Mouse (Mus musculus): Measurements from ENCODE around the gene Krtap4-2. TPM values are rescaled to one million over a fixed set of nuclear protein-coding genes. Genes with fewer than 3 reads are reported as not detected.
A peak's percentile ranks its signal among the peaks of the same experiment; 100 is the strongest.
"Not testable (repeated sequence)": the region's sequence is repeated elsewhere in the genome, so short reads cannot be mapped to it uniquely, and the experiment has no call there.

Gene Krtap4-2
- polyA plus RNA-seq (2014; fragmentation: Nextera tagmentation; extraction: Ambion mirVana) = not detected in 2 replicates

GRCm38 (mm10) chr11:99634653-99635134 is at the start of gene Krtap4-2:
Gene Krtap4-2 (minus strand): TSS chr11:99635084.
- Histone ChIP-seq H3K27ac (replicated peaks; ENCODE audit: low read depth, low read length) (no peak within 1 kb of the TSS), H3K36me3 (ENCODE audit: control insufficient read depth, insufficient read depth, low read length) (no peaks in the 10 kb centered on the region), H3K4me2 (ENCODE audit: low read depth, low read length) (no peak within 1 kb of the TSS), H3K9ac (ENCODE audit: low read depth, low read length) (no peak within 1 kb of the TSS), H3K27me3 (replicated peaks; ENCODE audit: control insufficient read depth, insufficient read depth, low read length) (no peaks in the 10 kb centered on the region; the same call in 1 of the 2 replicates), H3K4me1 (ENCODE audit: control insufficient read depth, insufficient read depth, low read length) (no peaks in the 10 kb centered on the region), H3K9me3 (ENCODE audit: control insufficient read depth, low read length) (no peaks in the 10 kb centered on the region), H3K4me3 (ENCODE audit: low read depth, low read length) (no peak within 1 kb of the TSS)
- ATAC-seq (ENCODE audit: low read depth) = no peak
- DNase-seq (ENCODE audit: low spot score) = no peak
- WGBS = 21% methylated on average over 4 of the region's 8 CpGs

GRCm38 (mm10) chr11:99683481-99683880 is 48.6 kb upstream of the Krtap4-2 start:
- DNase-seq (ENCODE audit: low spot score) = no peak

GRCm38 (mm10) chr11:99665860-99666259 is 31.0 kb upstream of the Krtap4-2 start, which contains the start of gene Krtap4-6:
Gene Krtap4-6 (minus strand): TSS chr11:99665960.
- Histone ChIP-seq H3K27me3 (replicated peaks; ENCODE audit: control insufficient read depth, insufficient read depth, low read length) (no peaks in the 10 kb centered on the region; the same call in 1 of the 2 replicates), H3K9ac (ENCODE audit: low read depth, low read length) (no peak within 1 kb of the TSS), H3K4me1 (ENCODE audit: control insufficient read depth, insufficient read depth, low read length) (no peaks in the 10 kb centered on the region), H3K4me2 (ENCODE audit: low read depth, low read length) (no peak within 1 kb of the TSS), H3K27ac (replicated peaks; ENCODE audit: low read depth, low read length) (no peak within 1 kb of the TSS), H3K9me3 (ENCODE audit: control insufficient read depth, low read length) (no peaks in the 10 kb centered on the region), H3K4me3 (ENCODE audit: low read depth, low read length) (no peak within 1 kb of the TSS), H3K36me3 (ENCODE audit: control insufficient read depth, insufficient read depth, low read length) (no peaks in the 10 kb centered on the region)
- ATAC-seq (ENCODE audit: low read depth) (no peak), DNase-seq (ENCODE audit: low spot score) (no peak)

More at GRCm38 (mm10) chr11:99683481-99683880, 48.6 kb upstream of the Krtap4-2 start:
- Histone ChIP-seq H3K27me3 (replicated peaks; ENCODE audit: control insufficient read depth, insufficient read depth, low read length) (no peaks in the 10 kb centered on the region), H3K9ac (ENCODE audit: low read depth, low read length) (no peak overlapping the region), H3K36me3 (ENCODE audit: control insufficient read depth, insufficient read depth, low read length) (no peaks in the 10 kb centered on the region), H3K4me2 (ENCODE audit: low read depth, low read length) (no peak overlapping the region), H3K4me3 (ENCODE audit: low read depth, low read length) (no peak overlapping the region), H3K4me1 (ENCODE audit: control insufficient read depth, insufficient read depth, low read length) (no peaks in the 10 kb centered on the region), H3K27ac (replicated peaks; ENCODE audit: low read depth, low read length) (no peak overlapping the region), H3K9me3 (ENCODE audit: control insufficient read depth, low read length) (no peaks in the 10 kb centered on the region)
- no peak for ATAC-seq (ENCODE audit: low read depth)
- 83% methylated on average over 2 of the region's 2 CpGs for WGBS

- H3K9me3 ChIP-seq (ENCODE audit: control insufficient read depth, low read length) = no peaks in the 10 kb centered on the region
- WGBS = 85% methylated on average over 10 of the region's 10 CpGs
Measured at GRCm38 (mm10) chr11:99662802-99663201, 27.9 kb upstream of the Krtap4-2 start.

GRCm38 (mm10) chr11:99659256-99659655 is 24.4 kb upstream of the Krtap4-2 start:
- no peak for ATAC-seq (ENCODE audit: low read depth)
- WGBS = 73% methylated on average over 4 of the region's 4 CpGs
- H3K9ac ChIP-seq (ENCODE audit: low read depth, low read length) = no peak overlapping the region

More at GRCm38 (mm10) chr11:99662802-99663201, 27.9 kb upstream of the Krtap4-2 start:
- Histone ChIP-seq H3K4me3 (ENCODE audit: low read depth, low read length) (no peak overlapping the region), H3K4me1 (ENCODE audit: control insufficient read depth, insufficient read depth, low read length) (no peaks in the 10 kb centered on the region), H3K9ac (ENCODE audit: low read depth, low read length) (no peak overlapping the region), H3K36me3 (ENCODE audit: control insufficient read depth, insufficient read depth, low read length) (no peaks in the 10 kb centered on the region), H3K27ac (replicated peaks; ENCODE audit: low read depth, low read length) (no peak overlapping the region), H3K4me2 (ENCODE audit: low read depth, low read length) (no peak overlapping the region), H3K27me3 (replicated peaks; ENCODE audit: control insufficient read depth, insufficient read depth, low read length) (no peaks in the 10 kb centered on the region; the same call in 1 of the 2 replicates)
- DNase-seq (ENCODE audit: low spot score) = no peak
- no peak for ATAC-seq (ENCODE audit: low read depth)

DNA sequence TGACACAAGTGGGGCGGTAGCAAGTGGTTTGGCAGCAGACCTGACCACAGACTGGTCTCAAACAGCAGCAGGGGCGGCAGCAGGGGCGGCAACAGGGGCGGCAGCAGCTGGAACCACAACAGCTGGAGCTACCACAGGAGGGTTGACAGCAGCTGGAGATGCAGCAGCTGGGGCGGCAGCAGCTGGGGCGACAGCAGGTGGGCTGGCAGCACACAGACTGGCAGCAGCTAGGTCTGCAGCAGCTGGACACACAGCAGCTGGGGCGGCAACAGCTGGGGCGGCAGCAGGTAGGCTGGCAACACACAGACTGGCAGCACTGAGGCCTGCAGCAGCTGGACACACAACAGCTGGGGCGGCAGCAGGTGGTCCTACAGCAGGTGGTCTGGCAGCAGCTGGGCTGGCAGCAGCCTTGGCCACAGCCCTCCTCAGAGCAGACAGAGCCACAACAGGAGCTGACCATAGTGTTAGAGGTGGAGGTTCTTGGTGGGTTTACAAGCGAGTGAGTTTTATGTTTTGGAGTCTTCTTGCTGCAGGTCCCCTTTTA is 23.7 kb upstream of the Krtap4-2 start, which contains the start of gene Gm11563:
Gm11563 (minus strand) TSS at position 494 of the 544 bp plus-strand sequence.
- H3K27ac ChIP-seq (replicated peaks; ENCODE audit: low read depth, low read length); H3K36me3 ChIP-seq (ENCODE audit: control insufficient read depth, insufficient read depth, low read length); H3K4me1 ChIP-seq (ENCODE audit: control insufficient read depth, insufficient read depth, low read length); DNase-seq (ENCODE audit: low spot score); H3K4me2 ChIP-seq (ENCODE audit: low read depth, low read length); H3K27me3 ChIP-seq (replicated peaks; ENCODE audit: control insufficient read depth, insufficient read depth, low read length); H3K9ac ChIP-seq (ENCODE audit: low read depth, low read length); H3K9me3 ChIP-seq (ENCODE audit: control insufficient read depth, low read length); H3K4me3 ChIP-seq (ENCODE audit: low read depth, low read length); ATAC-seq (ENCODE audit: low read depth): not testable (repeated sequence)
- 59% methylated on average over 8 of the region's 10 CpGs for WGBS

More at GRCm38 (mm10) chr11:99659256-99659655, 24.4 kb upstream of the Krtap4-2 start:
- Histone ChIP-seq H3K36me3 (ENCODE audit: control insufficient read depth, insufficient read depth, low read length) (no peaks in the 10 kb centered on the region), H3K27ac (replicated peaks; ENCODE audit: low read depth, low read length) (no peak overlapping the region), H3K9me3 (ENCODE audit: control insufficient read depth, low read length) (no peaks in the 10 kb centered on the region), H3K4me1 (ENCODE audit: control insufficient read depth, insufficient read depth, low read length) (no peaks in the 10 kb centered on the region), H3K27me3 (replicated peaks; ENCODE audit: control insufficient read depth, insufficient read depth, low read length) (no peaks in the 10 kb centered on the region), H3K4me2 (ENCODE audit: low read depth, low read length) (no peak overlapping the region), H3K4me3 (ENCODE audit: low read depth, low read length) (no peak overlapping the region)
- no peak for DNase-seq (ENCODE audit: low spot score)

- ATAC-seq (ENCODE audit: low read depth) (no peak), DNase-seq (ENCODE audit: low spot score) (no peak)
- Histone ChIP-seq H3K27ac (replicated peaks; ENCODE audit: low read depth, low read length) (no peak overlapping the region), H3K36me3 (ENCODE audit: control insufficient read depth, insufficient read depth, low read length) (no peaks in the 10 kb centered on the region), H3K4me2 (ENCODE audit: low read depth, low read length) (no peak overlapping the region), H3K9ac (ENCODE audit: low read depth, low read length) (no peak overlapping the region), H3K27me3 (replicated peaks; ENCODE audit: control insufficient read depth, insufficient read depth, low read length) (no peaks in the 10 kb centered on the region), H3K9me3 (ENCODE audit: control insufficient read depth, low read length) (no peaks in the 10 kb centered on the region), H3K4me1 (ENCODE audit: control insufficient read depth, insufficient read depth, low read length) (no peaks in the 10 kb centered on the region), H3K4me3 (ENCODE audit: low read depth, low read length) (no peak overlapping the region)
- WGBS = 48% methylated on average over 5 of the region's 5 CpGs
Measured at GRCm38 (mm10) chr11:99657051-99657450, 22.2 kb upstream of the Krtap4-2 start.

DNA sequence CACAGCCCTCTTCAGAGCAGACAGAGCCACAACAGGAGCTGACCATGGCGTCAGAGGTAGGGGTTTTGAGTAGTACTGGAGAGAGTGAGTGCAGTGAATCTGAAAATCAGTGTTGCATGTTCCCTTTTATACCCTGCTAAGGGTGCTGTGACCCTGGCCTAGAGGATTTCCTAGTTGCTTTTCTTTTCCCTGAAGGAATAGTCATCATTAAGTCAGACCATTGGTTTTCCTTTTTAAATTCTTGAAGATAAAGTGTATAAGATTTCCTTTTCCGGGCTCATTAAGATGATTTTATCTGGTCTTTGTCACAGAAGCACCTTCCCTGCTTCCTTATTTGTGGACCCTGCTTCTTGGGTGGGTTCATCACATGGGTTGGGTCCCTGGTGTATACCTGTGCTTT is 15.3 kb upstream of the Krtap4-2 start, which contains the start of gene Gm11555:
Gm11555 (minus strand) TSS at position 101 of the 400 bp plus-strand sequence.
- Histone ChIP-seq H3K4me3 (ENCODE audit: low read depth, low read length) (no peak within 1 kb of the TSS), H3K9me3 (ENCODE audit: control insufficient read depth, low read length) (no peaks in the 10 kb centered on the region), H3K27me3 (replicated peaks; ENCODE audit: control insufficient read depth, insufficient read depth, low read length) (no peaks in the 10 kb centered on the region), H3K4me1 (ENCODE audit: control insufficient read depth, insufficient read depth, low read length) (no peaks in the 10 kb centered on the region), H3K27ac (replicated peaks; ENCODE audit: low read depth, low read length) (no peak within 1 kb of the TSS), H3K4me2 (ENCODE audit: low read depth, low read length) (no peak within 1 kb of the TSS), H3K9ac (ENCODE audit: low read depth, low read length) (no peak within 1 kb of the TSS), H3K36me3 (ENCODE audit: control insufficient read depth, insufficient read depth, low read length) (no peaks in the 10 kb centered on the region)
- WGBS = 78% methylated on average over 2 of the region's 2 CpGs
- ATAC-seq (ENCODE audit: low read depth) = no peak
- no peak for DNase-seq (ENCODE audit: low spot score)

GRCm38 (mm10) chr11:99646444-99646843 is 11.6 kb upstream of the Krtap4-2 start:
- ATAC-seq (ENCODE audit: low read depth) = no peak
- no peak overlapping the region for H3K9ac ChIP-seq (ENCODE audit: low read depth, low read length)

More at GRCm38 (mm10) chr11:99646444-99646843, 11.6 kb upstream of the Krtap4-2 start:
- WGBS = 67% methylated on average over 15 of the region's 15 CpGs
- Histone ChIP-seq H3K4me3 (ENCODE audit: low read depth, low read length) (no peak overlapping the region), H3K36me3 (ENCODE audit: control insufficient read depth, insufficient read depth, low read length) (no peaks in the 10 kb centered on the region), H3K27me3 (replicated peaks; ENCODE audit: control insufficient read depth, insufficient read depth, low read length) (no peaks in the 10 kb centered on the region), H3K9me3 (ENCODE audit: control insufficient read depth, low read length) (no peaks in the 10 kb centered on the region), H3K27ac (replicated peaks; ENCODE audit: low read depth, low read length) (no peak overlapping the region), H3K4me1 (ENCODE audit: control insufficient read depth, insufficient read depth, low read length) (no peaks in the 10 kb centered on the region), H3K4me2 (ENCODE audit: low read depth, low read length) (no peak overlapping the region)
- DNase-seq (ENCODE audit: low spot score) = peak; percentile 46

All from embryonic facial prominence, embryonic 14.5 days (tissue).